Mouse (Mus musculus) urinary bladder, postnatal 14 days (tissue): ENCODE data around the gene Timp1.
A peak's percentile ranks its signal among the peaks of the same experiment; 100 is the strongest.

Experiments
- DNase-seq: peaks from one replicate; pipeline ENCODE4 v3.0.0; 2021; ENCODE audit warnings: low spot score

The Timp1 gene

DNA sequence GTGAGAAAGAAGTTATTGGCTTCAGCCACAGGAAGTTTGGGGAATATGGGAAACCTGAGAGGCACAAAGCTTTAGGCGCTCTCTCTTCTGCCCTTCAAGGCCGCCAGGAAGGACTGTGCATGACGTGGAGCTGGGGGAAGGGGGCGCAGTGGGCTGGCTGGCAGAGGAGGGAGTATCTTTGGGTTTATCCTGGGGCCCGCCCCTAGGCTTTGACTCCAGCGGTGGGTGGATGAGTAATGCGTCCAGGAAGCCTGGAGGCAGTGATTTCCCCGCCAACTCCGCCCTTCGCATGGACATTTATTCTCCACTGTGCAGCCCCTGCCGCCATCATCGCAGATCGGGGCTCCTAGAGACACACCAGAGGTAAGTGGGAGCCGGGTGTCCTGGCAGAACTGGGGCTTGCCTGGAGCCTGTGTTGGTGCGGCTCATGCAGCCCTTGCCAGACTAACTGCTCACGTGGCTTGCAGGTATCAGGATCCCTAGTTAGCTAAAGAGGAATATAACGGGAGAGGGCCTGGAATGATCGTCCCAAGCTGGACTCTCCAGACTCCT is at the start of gene Timp1:
TSS of gene Timp1 (plus strand) at position 205 of the 552 bp plus-strand sequence.
- DNase-seq = peak; percentile 48

DNA sequence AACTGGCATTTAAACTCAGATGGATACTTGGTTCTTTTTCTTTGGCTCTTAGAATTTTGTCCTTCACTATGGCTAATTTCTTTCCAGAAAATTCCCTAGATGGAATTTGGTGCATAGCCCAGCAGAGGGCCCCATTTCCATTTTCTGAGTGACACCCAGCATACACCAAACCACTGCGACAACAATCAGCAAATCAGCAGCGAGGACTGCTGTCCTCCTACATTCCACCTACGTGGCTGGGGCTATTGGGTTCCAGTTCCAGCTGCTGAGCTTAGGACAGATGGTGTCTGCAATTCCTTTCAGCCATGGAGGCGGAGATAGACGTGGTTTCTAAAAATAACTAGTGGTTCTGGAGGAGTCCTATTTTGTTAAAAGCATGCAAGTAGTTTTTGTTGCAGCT is 41.0 kb upstream of the Timp1 start:
- DNase-seq = peak; percentile 38

DNA sequence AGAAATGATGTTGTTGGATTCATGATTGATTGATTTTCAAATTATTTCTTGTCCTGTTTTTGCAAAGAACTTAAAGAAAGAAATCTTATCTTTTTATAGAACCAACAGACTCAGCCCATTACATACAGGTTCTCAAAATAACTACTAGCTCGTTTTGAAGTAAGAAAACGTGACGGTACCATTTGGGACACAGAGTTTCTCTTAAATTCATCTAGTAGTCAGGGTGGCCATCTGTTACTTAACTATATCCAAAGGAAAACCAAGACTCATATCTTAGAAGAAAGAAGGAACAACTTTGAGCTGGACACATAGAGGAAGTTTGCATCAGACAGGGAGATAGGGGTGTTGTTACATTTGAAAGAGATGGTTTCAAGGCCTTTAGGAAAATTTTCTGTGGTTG is 22.7 kb upstream of the Timp1 start:
- no peak for DNase-seq

DNA sequence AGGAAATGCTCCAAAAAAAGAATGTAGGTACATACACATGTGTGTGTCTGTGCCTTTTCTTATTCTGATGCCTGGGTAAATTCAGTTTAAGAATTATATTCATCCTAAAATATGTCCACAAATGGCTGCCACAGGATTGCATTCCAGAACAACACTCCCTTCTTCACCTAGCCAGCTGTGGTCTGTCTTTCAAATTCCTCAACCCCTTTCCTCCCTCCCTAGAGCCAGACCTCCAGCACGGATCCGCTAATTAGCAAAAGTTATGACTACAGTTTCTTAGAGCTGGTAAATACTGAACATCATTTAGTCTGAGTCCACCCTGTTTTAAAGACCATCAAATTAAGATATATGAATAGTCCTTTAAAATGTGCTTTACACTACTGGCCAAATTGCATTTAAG is 22.1 kb upstream of the Timp1 start:
- no peak for DNase-seq

DNA sequence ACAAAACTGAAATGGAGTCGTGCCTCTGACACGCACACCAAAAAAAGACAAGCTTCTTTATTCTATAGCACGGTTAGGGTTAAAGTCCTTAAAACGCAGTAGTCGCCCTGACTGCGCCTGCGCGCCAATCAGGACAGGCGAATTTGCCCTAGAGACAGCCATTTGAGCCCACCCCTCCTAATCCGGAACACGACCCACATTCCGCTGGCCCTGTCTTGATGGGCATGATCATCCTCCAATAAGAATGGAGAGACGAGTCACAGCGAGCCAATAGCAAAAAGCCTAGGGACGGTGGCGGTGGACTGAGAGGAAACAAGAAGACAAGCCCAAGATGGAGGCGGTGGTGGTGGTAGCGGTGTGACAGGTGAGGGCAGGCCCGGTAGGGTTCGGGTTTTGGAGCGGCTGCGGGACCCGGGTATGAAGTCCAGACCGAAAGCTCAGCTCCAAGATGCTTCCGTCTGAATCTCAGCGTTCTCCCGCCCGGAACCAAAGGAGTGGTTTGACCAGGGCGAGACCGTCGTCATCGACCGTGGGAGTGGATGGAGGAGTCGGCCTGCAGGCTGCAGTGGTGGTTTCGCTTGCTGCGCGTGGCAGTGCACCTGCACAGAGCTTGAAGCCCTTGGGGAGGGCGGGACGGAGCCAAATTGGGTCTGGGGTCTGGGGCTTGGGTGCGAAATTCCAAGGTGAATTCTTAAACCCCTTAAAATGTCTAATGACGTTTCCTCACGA is 21.5 kb upstream of the Timp1 start:
- DNase-seq = peak; percentile 87

DNA sequence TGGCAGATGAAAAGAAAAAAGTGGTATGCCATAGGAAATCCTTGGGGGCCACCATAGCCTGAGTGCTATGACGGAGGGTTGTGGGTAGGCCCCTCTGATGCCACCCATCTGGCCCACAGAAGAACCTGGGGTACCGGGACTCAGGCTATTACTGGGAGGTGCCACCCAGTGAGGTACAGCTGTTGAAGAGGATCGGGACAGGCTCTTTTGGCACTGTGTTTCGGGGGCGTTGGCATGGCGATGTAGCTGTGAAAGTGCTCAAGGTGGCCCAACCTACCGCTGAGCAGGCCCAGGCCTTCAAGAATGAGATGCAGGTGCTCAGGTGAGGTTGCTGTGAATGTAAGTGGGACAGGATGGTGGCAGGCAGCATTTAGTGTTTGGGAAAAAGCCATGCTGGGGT is 16.2 kb upstream of the Timp1 start:
- DNase-seq = no peak

DNA sequence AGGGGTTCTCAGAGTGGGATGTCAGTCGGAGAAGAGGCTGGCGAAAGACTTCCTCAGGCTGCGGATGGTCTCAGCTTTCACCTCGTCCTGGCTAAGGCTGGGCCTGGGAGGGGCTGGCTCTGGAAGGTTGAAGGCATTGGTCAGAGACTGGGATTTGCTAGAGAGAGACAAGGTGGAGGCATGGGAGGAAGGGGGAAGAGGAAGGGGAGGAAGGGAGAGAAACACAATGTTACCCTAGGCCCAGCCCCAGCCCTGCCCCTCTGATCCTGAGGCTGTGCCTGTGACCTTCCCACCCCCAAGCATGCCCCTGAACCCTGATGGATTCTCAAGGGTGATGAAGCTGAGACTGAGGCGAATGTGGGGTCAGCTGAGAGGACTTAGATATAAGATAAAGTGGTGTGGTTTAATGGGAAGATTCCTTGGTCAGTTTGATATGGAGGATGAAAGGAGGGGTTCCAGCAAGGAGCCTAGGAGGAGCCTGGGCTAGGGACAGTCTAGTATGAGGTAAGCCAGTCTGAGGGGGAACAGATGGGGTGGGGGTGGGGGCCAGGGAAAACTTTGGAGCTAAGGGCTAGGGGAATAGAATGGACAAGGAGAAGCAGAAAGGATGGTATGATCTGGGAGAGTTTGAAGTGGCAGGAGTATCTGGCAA is 8.4 kb upstream of the Timp1 start:
- DNase-seq = no peak

DNA sequence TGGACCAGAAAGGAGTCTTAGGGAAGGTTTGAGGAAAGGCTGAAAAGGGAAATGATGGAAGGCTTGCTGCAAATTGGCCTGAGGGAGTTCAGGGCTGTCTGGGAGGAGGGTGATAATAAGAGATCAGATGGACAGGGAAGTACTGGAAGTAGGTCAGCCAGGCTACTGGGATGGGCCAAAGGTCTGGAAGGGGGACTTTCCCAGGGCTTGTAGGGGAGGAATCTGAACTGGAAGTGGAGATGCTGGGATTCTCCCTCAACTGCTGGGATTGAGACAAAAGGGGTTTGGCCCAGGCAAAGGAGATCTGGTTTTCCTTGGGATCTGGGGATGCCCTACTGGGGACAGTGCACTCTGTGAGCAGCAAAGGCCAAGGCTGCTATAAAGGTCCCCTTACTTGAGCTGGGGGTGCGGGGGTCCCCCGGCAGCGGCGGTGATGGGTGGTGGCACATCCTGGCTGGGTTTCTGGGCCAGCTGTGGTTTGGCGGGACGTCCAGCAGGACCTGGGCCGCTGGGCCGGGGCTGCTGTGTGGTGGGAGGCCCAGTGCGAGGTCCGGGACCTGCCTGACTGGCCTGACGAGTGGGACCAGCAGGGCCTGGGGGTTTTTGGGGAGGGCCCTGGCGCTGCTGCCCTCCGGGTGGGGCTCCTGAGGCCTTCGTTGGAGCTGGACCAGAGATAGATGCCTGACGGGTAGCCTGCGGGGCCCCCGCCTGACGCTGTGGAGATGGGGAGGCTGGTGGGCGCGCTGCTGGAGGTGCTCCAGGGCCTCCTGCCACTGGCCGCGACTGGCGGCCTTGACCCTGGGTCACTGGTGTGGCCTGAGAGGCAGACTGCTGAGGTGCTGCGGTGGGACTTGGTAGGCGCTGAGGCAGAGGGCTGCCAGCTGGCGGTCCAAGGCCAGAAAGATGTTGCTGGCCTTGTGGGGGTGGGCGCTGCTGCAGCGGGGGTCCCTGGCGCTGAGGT is 7.6 kb upstream of the Timp1 start:
- no peak for DNase-seq

DNA sequence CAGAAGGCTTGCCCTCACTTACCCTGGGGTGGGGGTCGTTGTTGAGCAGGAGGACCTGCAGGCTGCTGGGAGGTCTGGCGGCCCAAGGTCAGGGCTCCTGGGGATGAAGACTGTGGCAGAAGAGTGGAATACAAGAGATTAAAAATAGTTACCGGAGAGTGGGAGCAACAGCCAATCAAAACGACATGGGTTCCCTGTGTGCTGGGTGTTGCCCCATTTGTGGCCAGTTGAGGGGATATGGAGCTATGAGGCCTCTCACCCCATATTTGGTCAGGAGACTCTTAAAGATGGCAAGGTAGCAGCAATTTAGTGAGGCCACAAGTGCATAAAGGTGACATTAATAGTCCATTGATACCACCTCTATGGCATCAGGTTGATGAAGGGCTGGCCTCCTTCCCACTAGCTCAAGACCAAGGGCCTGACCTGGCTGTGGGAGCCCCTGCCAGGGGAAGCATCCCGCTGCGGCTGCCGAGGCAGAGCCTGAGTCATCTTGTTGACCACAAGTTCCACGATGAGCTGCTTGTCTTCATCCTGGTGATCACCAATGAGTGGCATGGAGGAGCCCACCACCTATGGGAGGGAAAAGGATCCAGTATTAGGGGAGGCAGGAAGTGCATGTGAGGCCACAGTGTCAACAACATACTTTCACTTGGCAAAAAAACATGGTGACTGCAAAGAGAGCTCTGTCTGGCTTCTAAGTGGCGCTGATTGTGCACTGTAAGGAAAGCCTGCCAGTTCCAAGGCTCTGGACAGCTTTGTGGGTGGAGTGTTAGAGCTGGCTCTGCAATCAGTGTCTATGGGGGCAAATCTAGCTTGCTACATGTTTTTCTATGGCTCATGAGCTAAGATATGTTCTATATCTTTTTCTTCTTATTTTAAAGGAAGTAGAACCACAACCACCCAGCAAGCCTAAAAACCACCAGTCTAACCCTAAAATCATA is 6.5 kb upstream of the Timp1 start:
- DNase-seq = no peak

DNA sequence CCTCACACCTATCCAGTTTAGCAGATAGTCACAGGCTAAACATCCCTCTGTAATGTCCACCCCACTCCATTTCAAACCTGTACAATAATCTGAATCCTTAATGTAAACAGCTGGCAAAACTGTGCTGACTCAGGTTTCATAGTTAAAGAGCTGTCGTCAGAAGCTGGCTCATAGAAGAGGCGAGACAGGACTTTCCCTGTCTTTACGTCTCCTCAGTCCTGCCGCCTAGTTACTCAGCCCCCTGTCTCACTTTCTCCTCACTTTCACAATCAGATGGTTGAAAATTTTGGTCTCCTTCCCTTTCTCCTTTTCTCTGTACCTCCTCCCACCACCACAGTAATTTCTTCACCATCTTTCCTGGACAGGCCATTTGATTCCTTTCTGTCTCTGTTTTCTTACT is 1.9 kb upstream of the Timp1 start:
- no peak for DNase-seq

DNA sequence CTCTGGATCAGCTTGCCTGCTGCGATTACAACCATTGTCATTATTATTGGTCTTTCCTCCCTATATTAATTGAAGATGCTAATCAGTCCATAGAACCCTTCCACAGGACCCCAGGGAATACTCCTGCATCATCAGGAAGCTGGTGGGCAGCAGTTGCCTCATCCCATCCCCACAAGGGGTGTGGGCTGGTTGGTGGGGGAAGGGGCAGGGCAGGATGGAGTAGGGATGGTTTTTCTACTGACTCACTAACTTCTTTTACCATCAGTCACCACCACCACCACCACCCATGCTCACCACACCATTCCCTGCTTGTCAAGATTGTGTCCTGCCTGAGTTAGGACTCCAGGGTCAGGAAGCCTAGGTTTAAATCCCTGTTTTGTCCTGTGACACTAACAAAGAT is 763 bp upstream of the Timp1 start:
- DNase-seq = no peak

DNA sequence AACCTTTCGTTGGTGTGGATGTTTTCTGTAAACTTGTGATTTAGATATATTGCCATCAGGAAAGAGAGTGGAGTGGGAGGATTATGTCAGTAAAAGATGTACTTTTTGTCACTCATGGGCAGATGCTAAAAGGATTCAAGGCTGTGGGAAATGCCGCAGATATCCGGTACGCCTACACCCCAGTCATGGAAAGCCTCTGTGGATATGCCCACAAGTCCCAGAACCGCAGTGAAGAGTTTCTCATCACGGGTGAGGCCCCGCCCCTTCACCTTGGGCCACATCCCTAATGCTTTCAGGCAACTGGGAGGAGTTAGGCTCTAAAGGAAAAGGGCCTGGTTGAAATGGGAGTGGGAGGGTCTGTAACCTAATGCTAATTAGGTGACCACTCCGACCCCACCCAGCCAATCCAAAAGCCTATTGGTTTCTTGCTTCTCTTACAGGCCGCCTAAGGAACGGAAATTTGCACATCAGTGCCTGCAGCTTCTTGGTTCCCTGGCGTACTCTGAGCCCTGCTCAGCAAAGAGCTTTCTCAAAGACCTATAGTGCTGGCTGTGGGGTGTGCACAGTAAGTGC is 3.0 kb downstream of the Timp1 start:
- DNase-seq = no peak

DNA sequence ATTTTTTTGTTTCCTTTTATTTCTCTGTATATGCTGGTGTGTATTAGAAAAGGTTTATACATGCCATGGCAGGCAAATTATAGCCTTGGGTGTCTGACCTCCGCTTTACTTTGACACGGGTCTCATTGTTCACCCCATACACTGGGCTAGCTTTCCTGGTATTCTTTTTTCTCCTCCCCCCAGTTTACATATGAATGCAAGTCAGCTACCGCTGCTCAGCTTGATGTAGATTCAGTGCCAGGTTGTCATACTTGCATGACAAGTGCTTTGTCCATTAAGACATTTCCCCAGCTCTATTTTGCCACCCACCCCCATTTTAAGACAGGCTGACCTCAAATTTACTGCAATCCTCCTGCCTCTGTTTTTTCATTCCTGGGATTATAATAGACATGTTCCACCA is 5.3 kb downstream of the Timp1 start:
- no peak for DNase-seq

DNA sequence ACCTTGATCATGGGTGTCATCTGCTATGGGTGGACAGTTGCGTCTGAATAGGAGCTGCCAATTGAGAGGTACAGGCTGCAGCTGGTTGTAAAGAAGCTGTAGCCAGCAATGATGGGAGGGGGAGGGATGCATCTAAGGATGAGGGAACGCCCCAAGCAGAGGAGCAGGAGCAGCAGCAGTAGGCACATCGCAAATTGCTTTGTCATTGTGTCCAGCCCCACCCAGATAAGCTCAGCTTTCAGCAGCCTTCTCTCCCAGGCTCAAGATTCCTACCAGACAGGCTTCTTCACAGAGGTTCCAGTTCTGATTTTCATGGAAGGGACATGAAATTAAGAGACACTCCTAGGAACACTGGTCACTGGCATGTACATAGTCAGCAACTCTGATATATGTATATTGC is 40.1 kb downstream of the Timp1 start:
- DNase-seq = no peak

DNA sequence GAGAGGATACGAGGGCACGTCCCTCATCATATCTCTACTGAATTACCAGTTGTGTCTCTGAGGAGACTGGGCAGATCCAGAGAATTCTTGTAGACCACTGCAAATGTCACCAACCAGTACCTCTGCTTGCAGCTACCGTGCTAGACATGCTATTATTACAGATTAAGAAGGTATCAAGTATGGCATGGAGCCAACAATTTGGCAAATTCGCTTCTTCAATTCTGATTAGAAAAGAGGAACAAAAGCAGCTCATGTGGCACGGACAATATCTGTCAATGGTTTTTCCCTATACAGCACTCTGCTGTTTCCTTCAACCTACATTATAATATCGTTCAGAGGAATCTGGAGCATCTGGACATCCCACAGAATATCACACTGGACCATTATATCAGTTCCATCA is 43.8 kb downstream of the Timp1 start:
- DNase-seq = no peak

DNA sequence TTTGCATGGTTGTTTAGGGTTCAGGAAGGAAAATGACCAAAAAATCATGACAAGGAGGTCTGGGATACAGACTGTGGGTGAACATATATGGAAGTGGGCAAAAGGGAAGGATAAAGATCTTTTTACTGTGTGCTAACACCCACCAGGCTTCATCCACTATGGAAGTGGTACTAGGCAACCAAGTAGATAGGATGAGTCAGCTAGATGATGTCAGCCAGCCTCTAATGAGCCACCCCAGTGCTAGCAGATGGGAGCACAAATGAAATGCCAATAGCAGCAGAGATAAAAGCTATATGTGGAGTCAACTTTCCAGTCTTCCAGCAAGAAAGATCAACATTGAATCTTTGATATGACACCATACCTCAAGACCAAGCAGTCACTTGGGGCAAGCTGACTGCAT is 45.1 kb downstream of the Timp1 start:
- no peak for DNase-seq

DNA sequence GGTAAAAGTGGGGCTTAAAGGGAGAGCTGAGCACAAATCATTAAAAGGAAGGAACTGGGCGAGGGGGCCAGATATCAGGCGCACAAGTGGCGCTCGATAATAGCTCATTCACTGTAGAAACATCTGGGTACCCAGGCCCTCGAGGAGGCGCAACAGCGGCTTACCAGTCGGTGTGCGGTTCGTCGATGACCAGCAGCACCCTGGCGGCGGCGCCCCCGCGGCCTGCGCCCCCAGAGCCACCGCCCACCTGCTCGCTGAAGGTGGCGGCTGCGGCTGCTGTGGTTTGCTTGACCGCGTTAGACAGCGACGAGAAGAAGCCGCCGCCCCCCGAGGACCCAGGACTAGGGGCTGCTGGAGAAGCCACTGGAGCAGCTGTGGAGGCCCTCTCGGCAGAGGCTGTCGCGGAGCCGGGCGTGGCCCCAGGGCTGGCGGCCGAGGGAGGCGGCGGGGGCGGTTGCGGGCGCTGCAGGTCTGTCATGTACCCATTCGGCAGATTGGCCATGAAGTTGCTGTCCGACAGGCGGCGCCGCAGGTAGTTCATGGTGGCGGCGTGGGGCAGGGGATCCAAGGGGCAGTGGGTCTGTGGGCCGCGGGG is 50.4 kb downstream of the Timp1 start:
- DNase-seq = no peak

DNA sequence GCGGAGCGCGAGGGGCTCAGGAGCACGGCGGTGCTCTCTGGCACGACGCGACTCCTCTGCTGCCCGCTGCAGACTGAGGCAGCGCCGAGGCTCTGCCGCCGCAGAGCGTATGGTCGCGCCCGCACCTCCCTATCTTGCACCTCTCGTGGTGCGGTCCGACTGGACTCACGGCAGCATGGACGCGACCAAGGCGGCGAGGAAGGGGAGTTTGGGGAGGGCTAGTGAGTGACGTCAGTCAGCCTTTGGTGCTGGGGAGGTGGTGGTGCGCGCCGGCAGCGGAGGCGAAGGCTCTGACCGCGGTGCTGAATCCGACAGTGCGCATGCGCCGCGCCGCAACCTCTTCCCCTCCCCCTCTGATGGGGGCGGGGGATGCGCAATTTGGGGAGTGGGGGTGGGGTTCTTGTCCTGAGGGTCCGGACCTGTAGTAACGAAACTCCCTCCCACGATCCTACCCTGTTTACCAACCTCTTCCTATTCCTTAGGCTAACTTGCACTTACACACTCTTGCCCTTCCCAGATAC is 50.9 kb downstream of the Timp1 start, which contains the start of gene Syn1:
TSS of gene Syn1 (minus strand) at position 161 of the 521 bp plus-strand sequence.
- DNase-seq = peak; percentile 68

DNA sequence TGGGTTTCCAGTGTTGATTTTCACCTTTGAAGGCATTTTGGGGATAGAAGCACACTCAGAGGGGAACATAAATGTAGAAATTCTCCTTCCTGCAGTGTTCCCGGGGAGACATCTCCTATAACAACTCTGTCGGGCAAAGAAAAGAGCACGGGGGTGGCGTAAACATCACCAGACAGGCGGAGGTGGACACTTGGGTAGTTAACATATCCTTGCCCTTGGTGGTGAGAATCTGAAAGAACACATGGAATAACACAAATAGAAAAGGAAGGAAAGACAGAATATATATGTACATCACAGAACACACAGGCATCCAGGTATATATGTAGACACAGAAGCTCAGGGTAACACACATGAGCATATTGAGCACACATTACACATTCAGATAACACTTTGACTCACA is 51.4 kb downstream of the Timp1 start:
- no peak for DNase-seq

DNA sequence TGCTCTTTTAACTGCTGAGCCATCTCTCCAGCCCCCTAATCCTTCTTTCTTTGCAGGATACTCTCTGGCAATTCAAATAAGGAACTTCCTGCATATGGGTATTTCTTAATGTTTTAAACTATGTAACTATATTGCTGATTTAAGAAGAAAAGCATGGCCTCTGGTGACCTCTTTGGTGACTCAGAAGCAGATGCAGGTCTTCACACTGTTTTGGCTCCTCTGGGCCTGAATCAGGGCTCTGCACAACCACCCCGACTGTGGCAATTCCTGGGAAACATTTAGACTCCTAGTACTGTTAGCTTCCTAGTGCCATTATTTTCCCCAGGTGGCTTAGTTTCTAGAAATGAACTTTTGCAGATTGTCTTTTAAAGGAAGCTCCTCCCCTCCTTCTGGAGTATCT is 53.5 kb downstream of the Timp1 start:
- DNase-seq = no peak
